Mouse (Mus musculus): ENCODE results near the gene Ngf.

Gene Ngf

GRCm38 (mm10) chr3:102507666-102508260 lies 38.0 kb downstream of the Ngf start:
- no peak for DNase-seq (ENCODE audit: extremely low spot score)

DNA sequence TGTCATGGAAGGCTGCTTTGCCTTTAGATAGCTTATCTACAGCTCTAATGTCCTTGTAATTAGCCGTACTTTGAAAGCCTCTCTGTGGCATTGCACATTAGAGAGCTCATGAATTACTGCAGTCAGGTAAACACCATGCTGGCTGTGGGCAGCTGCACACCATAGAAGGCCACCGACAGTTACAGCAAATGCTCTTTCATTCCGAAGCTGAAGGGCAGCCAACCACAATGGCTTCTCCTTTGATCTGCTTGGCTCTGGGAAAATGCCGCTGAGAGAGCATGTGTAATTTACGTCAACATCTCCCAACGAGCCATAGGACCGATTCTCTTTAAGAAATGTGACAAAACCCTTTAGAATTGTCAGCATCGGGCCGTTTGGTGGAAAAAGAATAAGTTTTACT lies 38.7 kb downstream of the Ngf start:
- no peak for DNase-seq (ENCODE audit: extremely low spot score)

GRCm38 (mm10) chr3:102509601-102510000 lies 39.9 kb downstream of the Ngf start:
- no peak for DNase-seq (ENCODE audit: extremely low spot score)

GRCm38 (mm10) chr3:102516937-102517336 lies 47.2 kb downstream of the Ngf start:
- DNase-seq (ENCODE audit: extremely low spot score) = no peak

DNA sequence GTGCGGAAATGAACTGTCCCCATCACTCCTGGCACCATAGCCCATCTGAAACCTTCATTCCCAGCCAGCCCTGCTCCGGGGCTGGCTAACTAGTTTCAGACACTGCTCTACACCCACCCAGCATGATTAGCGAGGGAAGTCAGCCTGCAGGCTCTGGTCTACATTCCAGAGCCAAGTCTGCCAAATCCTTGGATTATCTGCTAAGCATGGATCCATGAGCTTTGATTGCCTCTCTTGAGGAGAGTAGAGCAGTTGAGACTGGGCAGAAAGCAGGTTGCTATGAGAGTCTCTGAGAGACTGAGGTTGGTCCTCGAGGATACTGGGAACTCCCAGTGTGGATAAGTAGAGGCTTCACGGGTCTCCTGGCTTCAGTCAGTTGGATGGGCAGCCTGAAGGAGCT lies 51.3 kb downstream of the Ngf start:
- no peak for DNase-seq (ENCODE audit: extremely low spot score)

- no peak for DNase-seq (ENCODE audit: extremely low spot score)
Observed at GRCm38 (mm10) chr3:102523711-102524110, 54.0 kb downstream of the Ngf start.

DNA sequence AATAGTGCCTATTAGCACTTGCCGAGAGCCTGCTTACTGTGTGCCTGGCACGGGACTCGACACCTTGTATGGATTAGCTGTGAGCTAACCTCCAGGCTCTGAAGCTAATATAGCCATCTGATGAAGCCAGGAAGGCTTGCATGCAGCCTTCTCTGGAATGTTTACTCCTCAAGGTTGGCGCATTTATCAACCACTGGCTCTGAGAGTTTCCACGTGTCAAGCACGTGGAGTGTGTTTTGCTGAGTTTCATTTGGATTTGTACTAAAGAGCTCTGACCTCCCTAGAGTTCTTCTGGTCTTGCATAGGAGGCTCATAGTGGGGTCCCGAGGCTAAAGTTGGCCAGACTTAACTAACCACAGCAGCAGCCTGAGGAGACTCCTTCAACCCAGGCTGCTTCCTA lies 55.2 kb downstream of the Ngf start:
- DNase-seq (ENCODE audit: extremely low spot score) = no peak

DNA sequence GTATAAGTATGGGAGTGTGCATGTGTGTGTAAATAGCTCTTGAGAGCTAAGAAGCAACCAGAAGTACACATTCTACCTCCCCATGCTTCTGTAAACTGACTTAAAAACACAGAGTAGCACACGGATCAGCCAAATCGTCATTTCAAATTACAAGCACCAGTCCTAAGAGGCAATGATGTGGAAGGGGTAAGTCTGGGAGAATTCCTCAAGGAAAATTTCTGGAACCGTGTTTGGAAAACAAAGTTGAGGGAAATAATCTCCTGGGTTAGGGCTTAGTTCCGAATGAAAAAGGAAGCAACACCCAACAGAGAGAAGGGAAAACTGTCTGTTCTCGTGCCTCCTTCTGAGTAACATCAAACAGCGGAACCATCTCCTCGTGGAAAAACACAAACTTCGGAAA lies 56.1 kb downstream of the Ngf start:
- DNase-seq (ENCODE audit: extremely low spot score) = no peak

DNA sequence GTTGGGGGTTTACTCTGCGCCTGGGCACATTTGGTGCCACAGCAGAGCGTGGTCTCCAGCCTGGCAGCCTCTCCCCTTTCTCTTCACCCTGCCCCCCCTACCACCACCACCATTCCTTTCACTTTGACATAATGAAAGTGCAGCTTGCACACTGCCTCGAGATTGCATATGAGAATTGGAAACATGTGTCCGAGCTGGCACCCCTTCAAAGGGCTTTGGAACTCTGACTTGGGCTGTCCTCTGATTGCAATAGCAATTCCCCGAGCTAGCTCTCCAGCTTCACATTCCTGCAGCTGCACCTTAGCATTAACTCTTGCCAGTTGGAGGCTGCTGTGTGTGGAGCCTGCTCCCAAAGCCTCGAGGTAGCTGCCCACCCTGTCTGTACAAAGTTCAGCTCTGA lies 56.8 kb downstream of the Ngf start:
- DNase-seq (ENCODE audit: extremely low spot score) = no peak

GRCm38 (mm10) chr3:102534744-102535143 lies 65.0 kb downstream of the Ngf start:
- no peak for DNase-seq (ENCODE audit: extremely low spot score)

GRCm38 (mm10) chr3:102543646-102544045 lies 73.9 kb downstream of the Ngf start:
- no peak for DNase-seq (ENCODE audit: extremely low spot score)

- no peak for DNase-seq (ENCODE audit: extremely low spot score)
Observed at GRCm38 (mm10) chr3:102547536-102547935, 77.8 kb downstream of the Ngf start.

GRCm38 (mm10) chr3:102553935-102554670 lies 84.4 kb downstream of the Ngf start:
- DNase-seq (ENCODE audit: extremely low spot score) = no peak

DNA sequence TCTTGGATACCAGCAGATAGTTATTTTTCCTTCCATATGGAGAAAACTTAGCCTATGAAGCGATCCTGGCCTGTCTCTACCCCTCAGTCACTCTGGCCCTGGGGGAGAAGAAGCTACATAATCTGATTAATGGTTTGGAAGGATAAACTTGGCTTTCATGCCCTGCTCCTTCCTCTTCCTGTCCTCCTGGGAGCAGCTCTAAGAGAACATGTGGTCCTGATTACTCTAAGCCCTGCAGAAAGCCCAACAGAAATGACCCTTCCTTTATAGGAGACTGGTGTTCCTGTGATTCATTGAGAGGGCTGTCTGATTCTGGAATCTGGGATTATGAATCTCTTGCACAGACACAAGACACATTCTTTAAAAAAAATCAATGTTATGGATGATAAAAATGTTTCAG lies 86.4 kb downstream of the Ngf start:
- DNase-seq (ENCODE audit: extremely low spot score) = peak; percentile 7

DNA sequence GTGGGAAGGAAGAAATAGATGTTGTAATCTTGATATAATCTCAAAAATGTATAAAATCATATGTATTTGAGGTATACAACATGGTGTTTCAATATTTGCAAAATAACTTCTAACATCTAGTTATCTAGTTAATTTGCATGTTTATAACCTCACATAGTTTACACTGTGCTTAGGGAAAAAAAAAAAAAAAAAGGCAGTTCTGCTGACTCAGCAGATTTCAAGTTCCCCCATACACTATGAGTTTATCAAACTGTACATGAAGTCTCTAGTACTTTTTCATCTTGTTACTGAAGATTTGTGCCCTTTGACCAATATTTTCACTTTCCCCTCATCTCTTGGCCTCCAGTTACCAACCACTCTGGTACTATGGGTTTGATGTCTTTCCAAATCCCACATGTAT lies 86.9 kb downstream of the Ngf start:
- DNase-seq (ENCODE audit: extremely low spot score) = no peak
